Mouse (Mus musculus) embryonic facial prominence, embryonic 11.5 days (tissue): ENCODE results near the gene Mthfr. TPM values are rescaled to one million over a fixed set of nuclear protein-coding genes. Genes with fewer than 3 reads are reported as not detected.
A peak's percentile ranks its signal among the peaks of the same experiment; 100 is the strongest.

Source experiments
- ATAC-seq: fragments of 200-750 bp; cut with Nextera tagmentation; replicated peaks from 2 replicates; pipeline ENCODE4 v1.8.0; 2017; ENCODE audit warnings: low read depth; ENCODE audit not compliant: insufficient number of reproducible peaks, low FRiP score, low TSS enrichment
- DNase-seq: peaks from one replicate; pipeline ENCODE4 v3.0.0-alpha.2; 2015; ENCODE audit warnings: low spot score
- H3K27ac ChIP-seq: fragments of 300-500 bp; sonication (generic); replicated peaks from 2 replicates; pipeline ENCODE4 v1.5.1; 2014; ENCODE audit warnings: mild to moderate bottlenecking, low read depth, low read length, control low read depth
- H3K27me3 ChIP-seq: fragments of 300-500 bp; sonication (generic); 2 replicates; pipeline ENCODE4 v1.6.1; 2014; ENCODE audit warnings: mild to moderate bottlenecking, low read length, moderate library complexity, mixed read lengths; ENCODE audit not compliant: control insufficient read depth, insufficient read depth
- H3K36me3 ChIP-seq: fragments of 300-500 bp; sonication (generic); replicated peaks from 2 replicates; pipeline ENCODE4 v1.6.1; 2014; ENCODE audit warnings: low read depth, mild to moderate bottlenecking, low read length, moderate library complexity, mixed read lengths; ENCODE audit not compliant: control insufficient read depth, insufficient read depth
- H3K4me1 ChIP-seq: fragments of 300-500 bp; sonication (generic); 2 replicates; pipeline ENCODE4 v1.6.1; 2014; ENCODE audit warnings: low read length, mixed read lengths; ENCODE audit not compliant: control insufficient read depth, insufficient read depth
- H3K4me2 ChIP-seq: fragments of 300-500 bp; sonication (generic); 2 replicates; pipeline ENCODE4 v1.6.1; 2014; ENCODE audit warnings: low read depth, mild to moderate bottlenecking, control low read depth, low read length, moderate library complexity
- H3K4me3 ChIP-seq: fragments of 300-500 bp; sonication (generic); 2 replicates; pipeline ENCODE4 v1.5.1; 2014; ENCODE audit warnings: low read depth, low read length, control low read depth
- H3K9ac ChIP-seq: fragments of 300-500 bp; sonication (generic); replicated peaks from 2 replicates; pipeline ENCODE4 v1.6.1; 2014; ENCODE audit warnings: mild to moderate bottlenecking, control low read depth, low read length
- H3K9me3 ChIP-seq: fragments of 300-500 bp; sonication (generic); replicated peaks from 2 replicates; pipeline ENCODE4 v1.6.1; 2016; ENCODE audit warnings: mild to moderate bottlenecking, low read length, inconsistent platforms, mixed read lengths; ENCODE audit not compliant: control insufficient read depth
- WGBS: fragments of 180-500 bp; shearing (Covaris S2); extraction: QIAGEN DNeasy Blood & Tissue Kit; methylation state at CpG from one replicate; pipeline ENCODE4 v1.1.7; 2014; 5-methylcytosine and 5-hydroxymethylcytosine counted together
- polyA plus RNA-seq: library from polyadenylated mRNA; unstranded; fragments of >200 nt; fragmentation: Nextera tagmentation; extraction: Ambion mirVana; gene quantifications from 2 replicates; pipeline ENCODE4 v1.2.1, GENCODE M21; 2014

Gene Mthfr
- polyA plus RNA-seq, 1 experiment from 2014 or later, result 13.5 TPM

- ATAC-seq, result no peak
- peaks cover 3% of the 10 kb centered on the region; the same call in 1 of the 2 replicates for H3K4me1 ChIP-seq
- no peak overlapping the region for H3K27ac ChIP-seq
Measured at GRCm38 (mm10) chr4:148089166-148089565, 50.3 kb downstream of the Mthfr start.

GRCm38 (mm10) chr4:148091181-148091580 is 52.3 kb downstream of the Mthfr start:
- no peaks in the 10 kb centered on the region for H3K36me3 ChIP-seq
- no peak for DNase-seq
- peaks cover 3% of the 10 kb centered on the region; the same call in 1 of the 2 replicates for H3K4me1 ChIP-seq
- no peaks in the 10 kb centered on the region for H3K27me3 ChIP-seq
- H3K4me2 ChIP-seq, result no peak overlapping the region
- no peak overlapping the region for H3K9ac ChIP-seq
- no peak overlapping the region for H3K27ac ChIP-seq
- ATAC-seq, result no peak
- no peak overlapping the region for H3K4me3 ChIP-seq
- WGBS, result 83% methylated on average over 1 of the region's 1 CpGs
- H3K9me3 ChIP-seq, result no peaks in the 10 kb centered on the region

More at GRCm38 (mm10) chr4:148089166-148089565, 50.3 kb downstream of the Mthfr start:
- no peaks in the 10 kb centered on the region for H3K27me3 ChIP-seq
- no peak for DNase-seq
- no peaks in the 10 kb centered on the region for H3K36me3 ChIP-seq
- H3K4me2 ChIP-seq, result no peak overlapping the region; the same call in 1 of the 2 replicates
- H3K9ac ChIP-seq, result no peak overlapping the region
- H3K4me3 ChIP-seq, result no peak overlapping the region
- 53% methylated on average over 4 of the region's 4 CpGs for WGBS
- H3K9me3 ChIP-seq, result no peaks in the 10 kb centered on the region

GRCm38 (mm10) chr4:148092551-148093271 is 53.8 kb downstream of the Mthfr start:
- H3K36me3 ChIP-seq, result no peaks in the 10 kb centered on the region
- H3K4me2 ChIP-seq, result no peak overlapping the region
- H3K4me1 ChIP-seq, result no peaks in the 10 kb centered on the region
- no peak overlapping the region for H3K4me3 ChIP-seq
- 89% methylated on average over 11 of the region's 11 CpGs for WGBS
- H3K9ac ChIP-seq, result no peak overlapping the region
- no peaks in the 10 kb centered on the region for H3K27me3 ChIP-seq
- H3K9me3 ChIP-seq, result no peaks in the 10 kb centered on the region
- H3K27ac ChIP-seq, result no peak overlapping the region
- DNase-seq, result no peak
- ATAC-seq, result no peak

GRCm38 (mm10) chr4:148094161-148094560 is 55.3 kb downstream of the Mthfr start:
- Histone ChIP-seq H3K27ac (no peak overlapping the region), H3K9me3 (no peaks in the 10 kb centered on the region), H3K36me3 (no peaks in the 10 kb centered on the region), H3K9ac (no peak overlapping the region), H3K27me3 (no peaks in the 10 kb centered on the region), H3K4me1 (no peaks in the 10 kb centered on the region), H3K4me2 (no peak overlapping the region), H3K4me3 (no peak overlapping the region)
- DNase-seq, result no peak
- ATAC-seq, result no peak
- 83% methylated on average over 5 of the region's 5 CpGs for WGBS

- Histone ChIP-seq H3K27me3 (no peaks in the 10 kb centered on the region), H3K9ac (no peak overlapping the region), H3K36me3 (no peaks in the 10 kb centered on the region), H3K4me2 (no peak overlapping the region), H3K27ac (no peak overlapping the region), H3K9me3 (no peaks in the 10 kb centered on the region), H3K4me1 (no peaks in the 10 kb centered on the region), H3K4me3 (no peak overlapping the region)
- no peak for ATAC-seq
- DNase-seq, result no peak
- 77% methylated on average over 4 of the region's 4 CpGs for WGBS
Measured at GRCm38 (mm10) chr4:148095081-148095480, 56.2 kb downstream of the Mthfr start.

- Histone ChIP-seq H3K4me2 (no peak overlapping the region), H3K4me3 (no peak overlapping the region), H3K27me3 (no peaks in the 10 kb centered on the region), H3K4me1 (no peaks in the 10 kb centered on the region), H3K36me3 (no peaks in the 10 kb centered on the region), H3K27ac (no peak overlapping the region), H3K9ac (no peak overlapping the region), H3K9me3 (no peaks in the 10 kb centered on the region)
- ATAC-seq, result no peak
- 91% methylated on average over 2 of the region's 2 CpGs for WGBS
- DNase-seq, result no peak
Measured at GRCm38 (mm10) chr4:148097936-148098335, 59.1 kb downstream of the Mthfr start.

GRCm38 (mm10) chr4:148098666-148099065 is 59.8 kb downstream of the Mthfr start:
- no peak for DNase-seq
- H3K9me3 ChIP-seq, result no peaks in the 10 kb centered on the region
- no peaks in the 10 kb centered on the region for H3K27me3 ChIP-seq
- H3K36me3 ChIP-seq, result no peaks in the 10 kb centered on the region
- 83% methylated on average over 3 of the region's 3 CpGs for WGBS
- ATAC-seq, result no peak
- no peaks in the 10 kb centered on the region for H3K4me1 ChIP-seq
- H3K4me2 ChIP-seq, result no peak overlapping the region
- H3K9ac ChIP-seq, result no peak overlapping the region
- H3K27ac ChIP-seq, result no peak overlapping the region
- no peak overlapping the region for H3K4me3 ChIP-seq

- Histone ChIP-seq H3K36me3 (no peaks in the 10 kb centered on the region), H3K4me2 (peak overlapping the region; percentile 52), H3K27me3 (no peaks in the 10 kb centered on the region), H3K9me3 (no peaks in the 10 kb centered on the region), H3K4me3 (peak overlapping the region; percentile 15; the same call in 1 of the 2 replicates), H3K9ac (peak overlapping the region; percentile 44; the same call in 1 of the 2 replicates), H3K4me1 (no peaks in the 10 kb centered on the region), H3K27ac (no peak overlapping the region)
- ATAC-seq, result peak; percentile 77
- 14% methylated on average over 29 of the region's 29 CpGs for WGBS
- DNase-seq, result peak; percentile 74
Measured at GRCm38 (mm10) chr4:148101801-148102527, 63.1 kb downstream of the Mthfr start.
